Mouse (Mus musculus): ENCODE measurements around the gene Jhy. TPM values are rescaled to one million over a fixed set of nuclear protein-coding genes. Genes with fewer than 3 reads are reported as not detected.

Jhy gene
- polyA plus RNA-seq, 1 experiment from 2014 or later = not detected

Other genes starting within 250 kb of the Jhy start
- gene Hspa8, start 163.1 kb downstream of the Jhy start, polyA plus RNA-seq (2015; fragmentation: Nextera tagmentation; extraction: Ambion mirVana) = 1,787 and 2,104 TPM in 2 replicates
- not detected in 2 replicates for gene Bsx, start 90.0 kb downstream of the Jhy start, polyA plus RNA-seq (2015; fragmentation: Nextera tagmentation; extraction: Ambion mirVana)
- gene Crtam, start 40.5 kb upstream of the Jhy start, polyA plus RNA-seq (2015; fragmentation: Nextera tagmentation; extraction: Ambion mirVana) = not detected in 2 replicates
- 8.5 and 9.3 TPM in 2 replicates for gene Ubash3b, start 197.6 kb upstream of the Jhy start, polyA plus RNA-seq (2015; fragmentation: Nextera tagmentation; extraction: Ambion mirVana)